Mouse (Mus musculus) neural tube, embryonic 11.5 days (tissue): Measurements from ENCODE around the gene Zbtb8a. TPM values are rescaled to one million over a fixed set of nuclear protein-coding genes. Genes with fewer than 3 reads are reported as not detected.

Source experiments
- ATAC-seq: fragments of 200-750 bp; cut with Nextera tagmentation; 2 replicates; pipeline ENCODE4 v1.8.0; 2017; ENCODE audit warnings: moderate number of reproducible peaks, mild to moderate bottlenecking, moderate TSS enrichment, moderate library complexity; ENCODE audit not compliant: insufficient read depth, low FRiP score, low TSS enrichment
- DNase-seq: peaks from one replicate; pipeline ENCODE4 v3.0.0-alpha.2; 2015; ENCODE audit warnings: low spot score
- H3K27ac ChIP-seq: fragments of 300-500 bp; sonication (generic); 2 replicates; pipeline ENCODE4 v1.5.1; 2014; ENCODE audit warnings: low read depth, mild to moderate bottlenecking, low read length
- H3K27me3 ChIP-seq: fragments of 300-500 bp; sonication (generic); 2 replicates; pipeline ENCODE4 v1.6.1; 2014; ENCODE audit warnings: mild to moderate bottlenecking, low read length, mixed read lengths; ENCODE audit not compliant: control insufficient read depth, insufficient read depth
- H3K36me3 ChIP-seq: fragments of 300-500 bp; sonication (generic); 2 replicates; pipeline ENCODE4 v1.6.1; 2014; ENCODE audit warnings: mild to moderate bottlenecking, low read length, moderate library complexity, mixed read lengths; ENCODE audit not compliant: control insufficient read depth, insufficient read depth
- H3K4me1 ChIP-seq: fragments of 300-500 bp; sonication (generic); 2 replicates; pipeline ENCODE4 v1.6.1; 2014; ENCODE audit warnings: low read length, mixed read lengths; ENCODE audit not compliant: control insufficient read depth, insufficient read depth
- H3K4me2 ChIP-seq: fragments of 300-500 bp; sonication (generic); 2 replicates; pipeline ENCODE4 v1.6.1; 2014; ENCODE audit warnings: low read depth, mild to moderate bottlenecking, moderate library complexity
- H3K4me3 ChIP-seq: fragments of 300-500 bp; sonication (generic); 2 replicates; pipeline ENCODE4 v1.5.1; 2014; ENCODE audit warnings: low read depth, low read length
- H3K9ac ChIP-seq: fragments of 300-500 bp; sonication (generic); 2 replicates; pipeline ENCODE4 v1.6.1; 2014; ENCODE audit warnings: mild to moderate bottlenecking, low read length
- H3K9me3 ChIP-seq: fragments of 300-500 bp; sonication (generic); 2 replicates; pipeline ENCODE4 v1.6.1; 2016; ENCODE audit warnings: low read length; ENCODE audit not compliant: control insufficient read depth
- WGBS: fragments of 180-500 bp; shearing (Covaris S2); extraction: QIAGEN DNeasy Blood & Tissue Kit; methylation state at CpG from one replicate; pipeline ENCODE4 v1.1.7; 2014; 5-methylcytosine and 5-hydroxymethylcytosine counted together
- polyA plus RNA-seq: library from polyadenylated mRNA; unstranded; fragments of >200 nt; fragmentation: Nextera tagmentation; extraction: Ambion mirVana; gene quantifications from 2 replicates; pipeline ENCODE4 v1.2.1, GENCODE M21; 2014

The Zbtb8a gene
- polyA plus RNA-seq, 1 experiment from 2014 or later: 7.4 TPM

- H3K36me3 ChIP-seq: peaks cover 4% of the 10 kb centered on the region
- H3K27me3 ChIP-seq: no peaks in the 10 kb centered on the region
- H3K9me3 ChIP-seq: no peaks in the 10 kb centered on the region
- H3K9ac ChIP-seq: peak within 1 kb of the TSS; percentile 98
- H3K4me1 ChIP-seq: peaks cover 17% of the 10 kb centered on the region
- peak; percentile 100 for DNase-seq
- peak; percentile 97 for ATAC-seq
- peak within 1 kb of the TSS; percentile 68 for H3K4me2 ChIP-seq
- H3K4me3 ChIP-seq: peak within 1 kb of the TSS; percentile 96
- under 1% methylated on average over 65 of the region's 73 CpGs for WGBS
- H3K27ac ChIP-seq: peak within 1 kb of the TSS; percentile 98
Observed at GRCm38 (mm10) chr4:129335216-129336074, 42.5 kb downstream of the Zbtb8a start, which contains the start of the genes Rbbp4 and Zbtb8os. TSS of gene Rbbp4 (minus strand) at chr4:129335370. TSS of gene Zbtb8os (plus strand) at chr4:129335695.

GRCm38 (mm10) chr4:129334677-129335215, 43.2 kb downstream of the Zbtb8a start:
- ATAC-seq: peak; percentile 36
- Histone ChIP-seq H3K36me3 (peaks cover 4% of the 10 kb centered on the region), H3K4me1 (peaks cover 17% of the 10 kb centered on the region), H3K9me3 (no peaks in the 10 kb centered on the region), H3K27me3 (no peaks in the 10 kb centered on the region), H3K27ac (peak overlapping the region; percentile 98), H3K4me3 (peak overlapping the region; percentile 96), H3K9ac (peak overlapping the region; percentile 98), H3K4me2 (peak overlapping the region; percentile 68)
- WGBS: under 1% methylated on average over 58 of the region's 62 CpGs
- DNase-seq: no peak

- peak overlapping the region; percentile 68 for H3K4me2 ChIP-seq
- no peak for ATAC-seq
- H3K4me3 ChIP-seq: peak overlapping the region; percentile 96; the same call in 1 of the 2 replicates
- no peaks in the 10 kb centered on the region for H3K9me3 ChIP-seq
- no peaks in the 10 kb centered on the region for H3K27me3 ChIP-seq
- H3K4me1 ChIP-seq: peaks cover 17% of the 10 kb centered on the region
- peaks cover 11% of the 10 kb centered on the region for H3K36me3 ChIP-seq
- WGBS: 63% methylated on average over 1 of the region's 1 CpGs
- no peak overlapping the region for H3K9ac ChIP-seq
- no peak overlapping the region for H3K27ac ChIP-seq
- no peak for DNase-seq
Observed at GRCm38 (mm10) chr4:129332846-129333245, 45.1 kb downstream of the Zbtb8a start.

- peaks cover 18% of the 10 kb centered on the region for H3K36me3 ChIP-seq
Observed at GRCm38 (mm10) chr4:129326191-129326590, 51.7 kb downstream of the Zbtb8a start.

GRCm38 (mm10) chr4:129324756-129325155, 53.2 kb downstream of the Zbtb8a start:
- H3K4me1 ChIP-seq: no peaks in the 10 kb centered on the region
- H3K4me3 ChIP-seq: no peak overlapping the region
- no peak overlapping the region for H3K4me2 ChIP-seq
- no peaks in the 10 kb centered on the region for H3K27me3 ChIP-seq
- peaks cover 18% of the 10 kb centered on the region for H3K36me3 ChIP-seq
- H3K27ac ChIP-seq: no peak overlapping the region
- H3K9ac ChIP-seq: no peak overlapping the region
- no peaks in the 10 kb centered on the region for H3K9me3 ChIP-seq
- DNase-seq (no peak), ATAC-seq (no peak)
- WGBS: 83% methylated on average over 1 of the region's 1 CpGs

More at GRCm38 (mm10) chr4:129326191-129326590, 51.7 kb downstream of the Zbtb8a start:
- H3K9ac ChIP-seq: no peak overlapping the region
- H3K9me3 ChIP-seq: no peaks in the 10 kb centered on the region
- no peaks in the 10 kb centered on the region for H3K27me3 ChIP-seq
- no peak overlapping the region for H3K27ac ChIP-seq
- ATAC-seq: no peak
- no peak for DNase-seq
- no peaks in the 10 kb centered on the region for H3K4me1 ChIP-seq
- H3K4me3 ChIP-seq: no peak overlapping the region
- WGBS: 96% methylated on average over 1 of the region's 1 CpGs
- H3K4me2 ChIP-seq: no peak overlapping the region

GRCm38 (mm10) chr4:129323491-129323890, 54.4 kb downstream of the Zbtb8a start:
- H3K9me3 ChIP-seq: no peaks in the 10 kb centered on the region
- H3K4me3 ChIP-seq: no peak overlapping the region
- H3K4me1 ChIP-seq: no peaks in the 10 kb centered on the region
- H3K27me3 ChIP-seq: no peaks in the 10 kb centered on the region
- DNase-seq: no peak
- peaks cover 20% of the 10 kb centered on the region for H3K36me3 ChIP-seq
- no peak overlapping the region for H3K9ac ChIP-seq
- H3K4me2 ChIP-seq: no peak overlapping the region
- no peak overlapping the region for H3K27ac ChIP-seq
- no peak for ATAC-seq
- WGBS: 89% methylated on average over 1 of the region's 1 CpGs

GRCm38 (mm10) chr4:129322042-129322441, 55.9 kb downstream of the Zbtb8a start:
- H3K4me1 ChIP-seq: no peaks in the 10 kb centered on the region
- no peak overlapping the region for H3K4me2 ChIP-seq
- no peaks in the 10 kb centered on the region for H3K27me3 ChIP-seq
- DNase-seq: no peak
- no peaks in the 10 kb centered on the region for H3K9me3 ChIP-seq
- H3K36me3 ChIP-seq: peaks cover 18% of the 10 kb centered on the region
- ATAC-seq: no peak
- H3K4me3 ChIP-seq: no peak overlapping the region
- H3K27ac ChIP-seq: no peak overlapping the region
- H3K9ac ChIP-seq: no peak overlapping the region
- 96% methylated on average over 5 of the region's 5 CpGs for WGBS

- H3K4me2 ChIP-seq: no peak overlapping the region
- no peaks in the 10 kb centered on the region for H3K9me3 ChIP-seq
- H3K27me3 ChIP-seq: no peaks in the 10 kb centered on the region
- H3K36me3 ChIP-seq: peaks cover 19% of the 10 kb centered on the region
- H3K4me1 ChIP-seq: no peaks in the 10 kb centered on the region
- no peak overlapping the region for H3K4me3 ChIP-seq
- DNase-seq (no peak), ATAC-seq (no peak)
- no peak overlapping the region for H3K9ac ChIP-seq
- 93% methylated on average over 1 of the region's 1 CpGs for WGBS
- H3K27ac ChIP-seq: no peak overlapping the region
Observed at GRCm38 (mm10) chr4:129320876-129321275, 57.0 kb downstream of the Zbtb8a start.
